Mouse (Mus musculus) liver, adult 2 months (tissue): ENCODE results near the gene E2f7. TPM values are rescaled to one million over a fixed set of nuclear protein-coding genes. Genes with fewer than 3 reads are reported as not detected.

Experiments used
- DNase-seq: peaks from one replicate; pipeline ENCODE4 v3.0.0-alpha.2; 2011; ENCODE audit warnings: low read depth, low spot score; ENCODE audit errors: extremely low read depth
- H3K27ac ChIP-seq: fragments of 200-500 bp; replicated peaks from 2 replicates; pipeline ENCODE4 v1.5.1; 2012; ENCODE audit warnings: low read depth, mild to moderate bottlenecking, control low read depth, inconsistent platforms, low read length; ENCODE audit not compliant: insufficient read depth
- H3K27me3 ChIP-seq: fragments of 200-500 bp; 2 replicates; pipeline ENCODE4 v1.6.1; 2012; ENCODE audit warnings: mild to moderate bottlenecking, moderate library complexity, low read length, inconsistent platforms; ENCODE audit not compliant: control insufficient read depth, insufficient read depth
- H3K36me3 ChIP-seq: fragments of 200-500 bp; 2 replicates; pipeline ENCODE4 v1.6.1; 2012; ENCODE audit warnings: low read length, inconsistent platforms; ENCODE audit not compliant: control insufficient read depth, insufficient read depth
- H3K4me1 ChIP-seq: fragments of 200-500 bp; 2 replicates; pipeline ENCODE4 v1.6.1; 2011; ENCODE audit warnings: low read length; ENCODE audit not compliant: control insufficient read depth, insufficient read depth
- H3K4me3 ChIP-seq: fragments of 200-500 bp; 2 replicates; pipeline ENCODE4 v1.5.1; 2011; ENCODE audit warnings: low read depth, mild to moderate bottlenecking, control low read depth, low read length, moderate library complexity; ENCODE audit not compliant: insufficient read depth
- H3K79me2 ChIP-seq: fragments of 200-500 bp; 2 replicates; pipeline ENCODE4 v1.6.1; 2012; ENCODE audit warnings: inconsistent platforms, mild to moderate bottlenecking, low read length, moderate library complexity; ENCODE audit not compliant: control insufficient read depth, insufficient read depth
- H3K9ac ChIP-seq: fragments of 200-500 bp; 2 replicates; pipeline ENCODE4 v1.6.1; 2012; ENCODE audit warnings: low read depth, mild to moderate bottlenecking, control low read depth, inconsistent platforms, low read length
- CTCF ChIP-seq: fragments of 200-500 bp; IDR thresholded peaks from 2 replicates; pipeline ENCODE4 v1.5.1; 2011; ENCODE audit warnings: low read depth, low read length, control low read depth
- POLR2A ChIP-seq: fragments of 200-500 bp; IDR thresholded peaks from 2 replicates; pipeline ENCODE4 v1.6.1; 2011; ENCODE audit warnings: low read length, control low read depth; ENCODE audit not compliant: insufficient read depth; ENCODE audit errors: extremely low read depth
- WGBS: fragments of 180-500 bp; shearing (Covaris S2); methylation state at CpG from one replicate; pipeline ENCODE4 v1.1.7; 2018; 5-methylcytosine and 5-hydroxymethylcytosine counted together
- polyA plus RNA-seq: library from polyadenylated mRNA; depleted of rRNA; stranded (reverse); fragments of >200 nt; gene quantifications from 2 replicates; pipeline ENCODE4 v1.2.3, GENCODE M21; 2012
- total RNA-seq: library from RNA; depleted of rRNA; stranded (reverse); fragments of >200 nt; gene quantifications from 2 replicates; pipeline ENCODE4 v1.2.3, GENCODE M21; 2014

E2f7 gene
- total and polyA plus RNA-seq, 2 experiments, result 0.13 to 0.46 TPM

DNA sequence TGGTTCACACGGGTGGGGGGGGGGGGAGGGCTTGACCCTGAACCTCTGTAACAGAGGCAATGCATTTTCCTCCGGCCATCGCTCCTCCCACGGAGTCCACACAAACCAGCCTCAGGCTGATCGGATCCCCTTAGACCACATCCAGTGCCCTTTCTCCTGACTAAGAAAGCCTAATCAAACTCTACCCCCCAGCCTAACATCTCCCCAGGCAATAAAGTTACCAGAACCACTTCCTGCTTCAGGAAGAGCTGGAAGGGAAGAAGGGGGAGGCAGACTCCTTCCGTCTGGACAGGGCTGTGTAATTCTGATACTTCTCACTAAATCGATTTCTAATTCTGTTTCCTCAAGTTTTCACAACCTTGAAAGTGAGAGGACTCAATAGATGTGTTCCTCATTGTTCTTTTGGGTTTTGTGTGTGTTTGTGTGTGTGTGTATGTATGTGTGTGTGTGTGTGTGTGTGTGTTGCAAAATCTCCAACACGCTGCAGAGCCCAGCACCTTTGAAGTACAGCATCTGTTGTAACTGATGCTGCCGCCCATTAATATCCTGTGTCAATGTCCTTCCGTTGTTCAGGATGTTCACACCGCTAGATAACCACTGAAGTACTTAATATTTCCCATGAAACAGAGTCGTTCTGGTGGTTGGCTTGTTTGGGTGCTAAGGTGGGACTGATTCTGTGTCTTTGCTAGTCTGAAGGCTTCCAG, 43.0 kb downstream of the E2f7 start:
- no peak overlapping the region for H3K4me3 ChIP-seq
- H3K9ac ChIP-seq, result no peak overlapping the region
- no peaks in the 10 kb centered on the region for H3K79me2 ChIP-seq
- TF ChIP-seq CTCF (no peak), POLR2A (no peak)
- DNase-seq, result no peak
- no peak overlapping the region for H3K27ac ChIP-seq
- no peaks in the 10 kb centered on the region for H3K27me3 ChIP-seq
- 64% methylated on average over 12 of the region's 12 CpGs for WGBS
- H3K36me3 ChIP-seq, result no peaks in the 10 kb centered on the region
- H3K4me1 ChIP-seq, result peaks cover 2% of the 10 kb centered on the region; the same call in 1 of the 2 replicates

DNA sequence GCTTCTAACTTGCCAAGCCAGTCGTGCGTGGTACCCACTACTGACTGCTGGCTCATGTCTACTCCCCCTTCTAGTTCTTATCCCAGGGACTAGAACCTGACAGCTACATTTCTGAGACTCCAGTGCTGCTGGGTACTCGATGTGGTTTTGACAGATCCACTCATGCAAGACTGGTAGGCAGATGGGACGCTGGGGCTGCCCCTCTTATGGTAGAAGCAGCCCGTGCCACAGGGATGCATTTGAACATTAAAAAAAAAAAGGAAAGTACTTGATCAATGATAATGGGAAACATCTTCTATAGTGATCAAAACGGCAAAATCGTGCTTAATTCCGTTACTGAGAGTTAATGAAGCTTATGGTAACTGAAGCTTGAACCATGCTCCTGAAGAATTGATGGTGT, 44.4 kb downstream of the E2f7 start:
- no peak overlapping the region for H3K27ac ChIP-seq
- no peak overlapping the region for H3K9ac ChIP-seq
- H3K4me3 ChIP-seq, result no peak overlapping the region
- H3K79me2 ChIP-seq, result no peaks in the 10 kb centered on the region
- H3K4me1 ChIP-seq, result peaks cover 2% of the 10 kb centered on the region; the same call in 1 of the 2 replicates
- H3K27me3 ChIP-seq, result no peaks in the 10 kb centered on the region
- no peak for TF ChIP-seq CTCF
- no peak for TF ChIP-seq POLR2A
- no peaks in the 10 kb centered on the region for H3K36me3 ChIP-seq
- 92% methylated on average over 8 of the region's 8 CpGs for WGBS
- no peak for DNase-seq

DNA sequence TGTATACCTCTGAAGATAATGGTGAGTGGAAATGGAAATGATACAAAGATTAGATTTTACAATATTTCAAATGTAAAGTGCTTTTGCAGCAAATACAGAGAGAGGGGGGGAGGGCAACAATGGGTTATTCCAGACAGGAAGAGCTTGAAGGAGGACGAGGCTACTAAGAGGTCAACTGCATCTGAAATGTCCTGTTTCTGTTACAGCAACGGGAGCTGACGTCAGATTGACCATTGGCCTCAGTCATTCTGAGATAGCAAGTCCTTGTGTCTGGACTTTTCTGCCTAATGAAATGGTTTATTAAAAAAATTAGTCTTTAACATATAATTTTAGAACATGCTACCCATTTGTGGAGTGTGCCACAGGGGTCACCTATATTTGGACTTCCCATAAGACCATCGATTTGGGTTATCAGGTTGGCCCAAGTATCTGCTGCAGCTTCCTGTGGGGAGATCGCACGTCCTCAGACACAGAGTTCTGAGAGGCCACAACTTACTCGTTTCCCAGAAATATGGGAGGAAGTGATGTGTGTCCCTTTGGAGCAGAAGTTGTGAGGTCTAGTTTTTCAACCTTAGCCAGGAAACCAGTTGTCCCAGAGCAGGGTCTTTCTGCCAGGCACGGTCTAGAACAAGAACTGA, 48.0 kb downstream of the E2f7 start:
- Histone ChIP-seq H3K27me3 (no peaks in the 10 kb centered on the region), H3K27ac (peak overlapping the region; percentile 75), H3K36me3 (no peaks in the 10 kb centered on the region), H3K4me3 (no peak overlapping the region), H3K9ac (no peak overlapping the region), H3K4me1 (no peaks in the 10 kb centered on the region; the same call in 1 of the 2 replicates), H3K79me2 (no peaks in the 10 kb centered on the region)
- WGBS, result 56% methylated on average over 8 of the region's 8 CpGs
- no peak for TF ChIP-seq CTCF
- TF ChIP-seq POLR2A, result no peak
- DNase-seq, result peak; percentile 36

DNA sequence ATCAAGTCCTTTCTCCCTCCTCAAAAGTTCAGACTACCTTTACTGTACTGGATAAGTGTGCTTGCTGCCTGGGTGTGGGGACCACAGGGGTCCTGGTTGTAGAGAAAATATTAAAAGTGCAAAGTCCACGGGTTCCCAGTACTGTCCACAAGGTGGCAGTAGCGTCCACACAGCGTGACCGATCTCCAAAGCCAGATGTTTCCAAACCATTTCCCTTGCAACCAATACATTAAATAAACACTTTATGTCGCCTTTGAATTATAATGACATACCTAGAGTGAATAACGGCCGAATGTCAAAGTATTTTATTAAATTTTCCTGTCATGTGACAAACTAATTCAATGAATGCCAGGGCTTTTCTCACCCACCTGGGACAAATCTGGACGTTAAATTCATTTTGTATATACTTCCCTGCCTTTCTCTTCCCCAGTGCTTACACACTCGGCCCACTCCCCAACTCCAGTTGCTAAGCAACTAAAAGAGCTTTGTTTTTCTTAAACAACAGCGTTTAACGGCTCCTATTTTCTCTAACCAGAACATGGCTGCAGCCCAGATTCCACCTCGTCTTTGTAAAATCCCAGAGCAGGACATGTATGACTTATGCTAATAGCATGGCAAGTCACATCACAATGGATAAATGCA, 49.4 kb downstream of the E2f7 start:
- Histone ChIP-seq H3K27me3 (no peaks in the 10 kb centered on the region), H3K4me3 (no peak overlapping the region), H3K4me1 (no peaks in the 10 kb centered on the region; the same call in 1 of the 2 replicates), H3K79me2 (no peaks in the 10 kb centered on the region), H3K36me3 (no peaks in the 10 kb centered on the region), H3K9ac (no peak overlapping the region), H3K27ac (no peak overlapping the region)
- TF ChIP-seq CTCF, result peak; percentile 88
- TF ChIP-seq POLR2A, result no peak
- DNase-seq, result peak; percentile 39
- 16% methylated on average over 12 of the region's 12 CpGs for WGBS

DNA sequence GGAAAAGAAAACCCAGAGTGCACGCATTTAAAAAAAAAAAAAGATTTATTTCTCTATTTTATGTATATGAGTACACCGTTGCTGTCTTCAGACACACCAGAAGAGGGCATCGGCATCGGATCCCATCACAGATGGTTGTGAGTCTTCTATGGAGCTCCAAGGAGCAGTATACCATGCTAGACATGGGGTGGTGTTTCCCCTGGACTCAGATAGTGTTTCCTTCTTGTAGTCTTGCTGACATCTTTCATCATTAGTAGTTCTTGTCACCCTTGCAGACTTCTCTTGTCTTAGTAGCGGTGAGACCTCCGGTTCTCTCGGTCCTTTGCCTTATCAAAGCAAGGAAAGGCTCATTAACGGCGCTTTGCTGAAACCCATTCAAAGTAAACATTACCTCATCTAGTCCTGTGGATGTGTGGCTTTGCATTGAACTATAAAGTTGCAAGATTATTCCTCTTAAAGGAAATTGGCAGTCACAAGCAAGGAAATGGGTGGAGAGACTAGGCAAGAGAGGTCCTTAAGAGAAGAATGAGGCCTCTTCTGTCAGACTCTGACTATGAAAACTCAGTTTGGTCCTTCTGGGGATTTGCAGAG, 50.1 kb downstream of the E2f7 start:
- Histone ChIP-seq H3K79me2 (no peaks in the 10 kb centered on the region), H3K36me3 (no peaks in the 10 kb centered on the region), H3K27ac (no peak overlapping the region), H3K4me3 (no peak overlapping the region), H3K9ac (no peak overlapping the region), H3K4me1 (no peaks in the 10 kb centered on the region; the same call in 1 of the 2 replicates), H3K27me3 (no peaks in the 10 kb centered on the region)
- DNase-seq, result no peak
- WGBS, result 51% methylated on average over 9 of the region's 9 CpGs
- TF ChIP-seq POLR2A, result no peak
- no peak for TF ChIP-seq CTCF
